Mouse (Mus musculus) hematopoietic stem cell, adult 5-6 weeks (primary cell): ENCODE measurements around the gene Celf1. TPM values are rescaled to one million over a fixed set of nuclear protein-coding genes. Genes with fewer than 3 reads are reported as not detected.
A peak's percentile ranks its signal among the peaks of the same experiment; 100 is the strongest.

Experiments
- ATAC-seq, 2 experiments: fragments of 125-278 bp in 1 of 2; replicated peaks in 1 of 2; 2 replicates each; pipeline ENCODE4 v1.8.0; 2016 to 2017; ENCODE audit warnings: inconsistent platforms in 2 of 2, mild to moderate bottlenecking in 2 of 2, moderate number of reproducible peaks in 2 of 2, low read depth in 1 of 2, moderate TSS enrichment in 1 of 2; ENCODE audit not compliant: low FRiP score in 2 of 2, poor library complexity in 2 of 2, severe bottlenecking in 2 of 2, insufficient read depth in 1 of 2, low TSS enrichment in 1 of 2
- total RNA-seq: library from RNA; stranded (forward); fragments of 172-1452, 232-1000 nt; gene quantifications from 2 replicates; pipeline ENCODE4 v1.2.3, GENCODE M21; 2017

Gene Celf1
- total RNA-seq, 1 experiment from 2014 or later: 53.8 TPM

DNA sequence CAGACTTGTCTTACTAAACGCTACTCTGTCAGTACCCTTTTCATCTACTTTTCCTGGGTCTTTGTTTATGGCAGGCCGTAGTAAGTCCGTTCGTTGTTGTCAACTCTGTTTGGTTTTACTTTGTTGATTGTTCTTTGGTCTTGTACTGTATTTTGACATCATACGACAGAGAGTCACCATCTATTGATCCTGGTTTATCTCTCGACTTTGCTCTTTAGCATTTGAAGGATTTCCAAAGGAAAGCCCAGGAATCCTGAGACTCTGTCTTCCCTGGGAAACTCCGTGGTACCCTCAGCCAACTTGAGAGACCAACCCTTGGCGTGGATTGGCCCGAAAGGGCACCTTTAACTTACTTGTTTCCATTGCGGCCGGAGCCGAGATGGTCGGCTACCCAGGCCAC lies 11.6 kb upstream of the Celf1 start:
- ATAC-seq: no peak

DNA sequence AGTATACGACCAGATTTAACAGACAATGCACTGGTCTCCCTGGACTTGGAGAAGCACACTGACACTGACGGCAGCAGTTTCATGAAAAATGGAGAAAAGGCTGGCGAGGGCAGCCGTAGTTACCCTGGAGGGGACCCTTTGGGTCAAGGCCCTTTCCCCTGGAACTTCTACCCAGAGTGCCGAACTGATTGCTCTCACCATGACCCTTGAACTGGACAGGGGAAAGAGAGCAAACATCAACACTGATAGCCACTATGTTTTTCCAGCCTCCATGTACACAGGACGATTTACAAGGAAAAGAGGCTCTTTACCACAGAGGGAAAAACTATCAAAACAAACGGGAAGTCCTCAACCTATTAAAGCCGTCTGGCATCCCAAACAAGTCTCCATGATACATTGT lies 8.4 kb upstream of the Celf1 start:
- ATAC-seq: no peak

DNA sequence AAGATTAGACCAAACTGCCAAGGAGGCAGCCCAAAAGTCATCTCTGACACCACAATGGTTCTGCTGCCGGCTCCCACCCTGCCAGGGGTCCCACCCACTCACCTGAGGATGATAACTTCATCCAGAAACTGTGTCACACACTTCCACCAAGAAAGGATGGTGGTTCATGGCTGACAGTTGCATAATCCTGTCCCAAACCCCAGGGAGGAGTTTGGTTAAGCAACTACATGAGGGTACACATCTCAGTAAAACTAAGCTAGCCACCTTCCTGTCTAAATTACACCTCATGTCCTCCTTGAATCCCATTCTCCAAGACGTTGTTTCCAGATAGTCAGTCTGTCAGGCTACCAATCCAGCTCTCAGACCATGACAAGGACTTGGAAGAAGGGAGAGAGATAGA lies 7.9 kb upstream of the Celf1 start:
- no peak for ATAC-seq

DNA sequence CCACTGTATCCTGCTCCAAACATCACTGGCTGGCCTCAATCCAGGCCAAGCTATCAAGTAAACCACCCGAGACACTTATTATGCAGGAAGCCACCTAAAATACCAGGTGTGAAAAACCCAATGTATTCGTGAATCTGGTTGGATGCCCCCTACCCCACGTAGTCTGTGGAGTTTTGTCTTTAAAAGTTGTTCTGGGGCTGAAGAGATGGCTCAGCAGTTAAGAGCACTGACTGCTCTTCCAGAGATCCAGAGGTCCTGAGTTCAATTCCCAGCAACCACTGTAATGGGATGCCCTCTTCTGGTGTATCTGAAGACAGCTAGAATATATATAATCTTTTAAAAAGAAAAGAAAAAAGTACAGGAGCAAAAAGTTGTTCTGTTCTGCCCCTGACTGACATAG lies 1.8 kb upstream of the Celf1 start:
- ATAC-seq: no peak

DNA sequence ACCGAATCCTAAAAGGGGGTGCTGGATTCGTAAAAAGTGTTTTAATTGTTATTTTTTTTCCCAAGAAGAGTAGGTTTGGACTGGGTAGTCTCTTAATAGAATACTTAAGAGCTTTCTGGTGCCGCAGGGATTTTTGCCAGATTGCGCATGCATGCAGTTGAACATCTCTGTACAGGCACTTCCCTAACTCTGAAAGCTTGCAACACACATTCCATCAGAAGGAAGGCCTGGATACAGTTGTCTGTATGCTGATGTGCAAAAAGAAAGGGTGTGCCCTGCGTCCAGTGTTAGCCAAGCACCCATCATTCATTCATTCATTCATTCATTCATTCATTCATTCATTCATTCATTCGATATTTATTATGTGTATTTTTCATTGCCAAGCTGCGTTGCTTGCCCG lies 432 bp upstream of the Celf1 start:
- peak; percentile 23 to 38; a peak in 1 of 4 replicates for ATAC-seq

DNA sequence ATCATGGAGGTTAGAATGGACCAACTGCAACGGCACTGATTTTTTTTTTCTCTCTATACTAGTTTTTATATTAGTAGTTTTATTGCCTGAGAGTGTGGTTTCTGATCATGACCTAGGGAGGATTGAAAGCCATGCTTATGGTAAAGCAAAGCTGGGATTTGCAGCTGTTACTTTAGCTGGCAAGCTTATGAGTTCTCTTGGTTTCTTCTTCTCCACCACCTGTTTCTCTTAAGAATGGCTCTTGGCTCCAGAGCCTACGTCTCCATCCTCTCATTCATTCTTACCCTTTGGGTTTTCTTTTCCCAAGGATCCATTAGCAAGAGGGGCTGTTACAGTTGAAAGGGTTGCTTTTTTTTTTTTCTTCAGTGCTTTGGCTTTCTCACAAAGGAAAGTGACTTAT lies 1.6 kb downstream of the Celf1 start:
- ATAC-seq: no peak

DNA sequence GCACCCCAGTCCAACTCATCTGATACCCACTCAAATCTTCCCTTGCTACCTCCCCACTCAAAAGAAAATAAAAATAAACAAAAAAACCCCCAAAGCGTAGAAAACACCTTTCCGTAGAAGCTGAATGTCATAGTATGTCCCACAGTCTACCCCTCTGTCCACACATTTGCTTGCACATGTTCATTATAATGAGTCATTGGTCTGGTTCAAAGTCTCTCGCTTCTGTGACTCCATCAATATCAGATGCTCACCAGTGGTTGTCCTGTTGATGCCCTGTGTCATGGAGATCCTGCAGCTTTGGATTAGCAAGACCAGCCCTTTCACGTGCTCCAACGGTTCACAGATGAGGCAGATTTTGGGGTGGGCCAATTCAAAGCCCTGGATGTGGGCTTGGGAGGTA lies 10.0 kb downstream of the Celf1 start:
- no peak for ATAC-seq

DNA sequence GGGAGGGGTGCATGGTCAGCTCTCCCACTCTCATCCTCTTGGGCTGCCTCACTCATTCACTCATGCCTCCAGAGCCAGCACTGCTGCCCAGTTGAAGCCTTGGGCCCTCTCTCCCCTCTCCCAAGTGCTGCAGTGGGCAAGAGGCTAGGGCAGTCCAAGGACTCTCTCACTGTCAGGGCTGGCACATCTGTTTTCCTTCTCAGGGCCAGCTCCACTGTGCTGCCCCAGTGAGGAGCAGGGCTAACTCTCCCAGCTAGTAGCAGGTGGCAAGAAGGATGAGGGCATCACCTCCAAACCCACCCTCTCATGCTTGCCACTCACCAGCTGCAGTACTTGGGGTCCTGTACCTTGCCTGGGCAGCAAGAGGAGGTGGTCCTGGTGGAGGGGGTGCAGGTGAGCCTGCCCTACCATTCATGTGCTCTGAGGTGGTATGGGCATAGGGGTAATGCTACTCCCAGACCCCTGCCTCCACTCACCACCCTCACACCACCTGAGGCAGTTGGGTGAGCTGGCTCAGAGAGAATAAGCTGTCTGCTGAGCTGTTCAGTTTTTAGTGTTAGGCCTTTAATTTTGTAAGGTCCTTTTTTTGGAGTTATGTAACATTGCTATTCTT lies 10.5 kb downstream of the Celf1 start:
- peak in 1 of 2 experiments; percentile 21; a peak in 1 of 4 replicates for ATAC-seq

DNA sequence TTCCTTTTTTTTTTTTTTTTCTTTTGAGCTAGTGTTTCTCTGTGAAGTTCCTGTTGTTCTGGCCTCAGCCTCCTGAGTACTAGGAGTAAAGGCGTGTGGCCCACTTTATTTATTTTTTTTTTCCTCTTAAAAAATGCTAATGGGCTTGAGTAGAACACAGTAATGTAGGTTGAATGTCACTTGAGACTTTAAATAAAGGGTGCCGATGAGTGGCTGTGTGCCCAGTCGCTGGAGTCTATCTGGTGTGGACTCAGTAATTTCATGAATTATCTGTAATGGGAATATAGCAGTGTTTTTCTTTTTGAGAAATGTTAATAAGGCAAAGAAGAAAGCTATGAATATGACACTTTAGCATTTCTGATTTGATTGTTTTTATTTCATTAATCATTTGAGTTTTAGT lies 13.3 kb downstream of the Celf1 start:
- no peak for ATAC-seq

DNA sequence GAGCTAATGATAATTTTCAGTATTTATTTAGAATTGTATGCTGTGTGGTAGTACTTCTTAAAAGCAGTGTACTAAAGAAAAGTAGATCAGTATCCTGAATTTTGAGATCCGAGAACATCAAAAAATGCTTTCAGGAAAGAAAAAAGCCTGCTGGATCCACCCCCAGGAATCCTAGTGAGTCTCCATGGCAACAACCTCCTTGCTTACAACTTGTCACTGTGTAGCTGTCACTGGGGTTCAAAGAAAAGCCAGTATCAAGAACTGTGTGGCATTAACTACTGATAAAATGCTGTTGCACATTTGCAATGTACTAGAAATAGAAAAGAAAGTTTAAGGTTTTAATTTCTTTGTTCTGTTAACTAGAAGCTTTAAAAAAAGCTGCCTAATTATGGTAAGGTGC lies 15.9 kb downstream of the Celf1 start:
- ATAC-seq: no peak

DNA sequence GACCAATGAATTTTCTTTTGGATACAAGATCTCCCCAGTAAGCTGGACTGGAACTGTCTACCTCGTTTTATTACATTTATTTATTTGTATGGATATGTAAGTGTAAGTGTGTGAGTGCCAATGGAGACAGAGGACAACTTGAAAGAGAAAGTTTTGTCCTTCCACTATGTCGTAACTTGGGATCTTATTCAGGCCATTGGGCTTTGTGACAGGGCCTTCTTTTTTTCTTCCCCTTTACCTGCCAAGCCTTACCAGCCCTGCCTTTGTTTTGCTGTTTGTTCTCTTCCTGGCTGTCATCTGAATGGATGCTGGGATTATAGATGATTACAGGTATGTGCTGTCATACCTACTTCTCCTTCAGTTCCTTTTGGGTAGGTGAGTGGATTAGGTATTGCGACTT lies 18.7 kb downstream of the Celf1 start:
- ATAC-seq: no peak

DNA sequence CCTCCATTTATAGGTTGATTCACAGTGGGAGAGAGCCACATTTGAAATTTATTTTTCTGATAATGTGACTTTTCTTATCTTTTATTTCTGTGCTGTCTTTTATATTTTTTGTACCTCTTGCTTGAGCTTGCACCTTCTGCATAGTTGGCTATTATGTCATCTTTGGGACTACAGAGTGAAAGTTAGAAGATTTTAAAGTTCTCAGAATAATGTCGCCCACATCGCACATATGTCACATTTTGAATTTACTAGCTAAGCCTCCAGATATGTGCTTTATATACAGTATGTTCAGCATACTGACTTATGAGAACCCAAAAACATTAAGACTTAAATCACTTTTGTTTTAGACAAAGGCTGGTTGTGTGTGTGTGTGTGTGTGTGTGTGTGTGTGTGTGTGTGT lies 19.8 kb downstream of the Celf1 start:
- ATAC-seq: no peak

DNA sequence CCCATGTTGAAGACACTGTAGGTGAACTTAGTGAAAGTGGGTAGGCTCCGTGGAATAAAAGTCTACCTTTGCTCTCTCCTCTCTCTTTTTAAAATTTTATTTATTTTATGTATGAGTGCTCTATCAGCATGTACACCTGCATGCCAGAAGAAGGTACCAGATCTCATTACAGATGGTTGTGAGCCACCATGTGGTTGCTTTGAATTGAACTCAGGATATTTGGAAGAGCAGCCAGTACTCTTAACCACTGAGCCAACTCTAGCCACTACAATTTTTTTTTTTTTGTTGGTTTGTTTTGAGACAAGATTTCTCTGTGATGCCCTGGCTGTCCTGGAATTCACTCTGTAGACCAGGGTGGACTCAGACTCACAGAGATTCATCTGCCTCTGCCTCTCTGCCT lies 23.1 kb downstream of the Celf1 start:
- ATAC-seq: no peak

DNA sequence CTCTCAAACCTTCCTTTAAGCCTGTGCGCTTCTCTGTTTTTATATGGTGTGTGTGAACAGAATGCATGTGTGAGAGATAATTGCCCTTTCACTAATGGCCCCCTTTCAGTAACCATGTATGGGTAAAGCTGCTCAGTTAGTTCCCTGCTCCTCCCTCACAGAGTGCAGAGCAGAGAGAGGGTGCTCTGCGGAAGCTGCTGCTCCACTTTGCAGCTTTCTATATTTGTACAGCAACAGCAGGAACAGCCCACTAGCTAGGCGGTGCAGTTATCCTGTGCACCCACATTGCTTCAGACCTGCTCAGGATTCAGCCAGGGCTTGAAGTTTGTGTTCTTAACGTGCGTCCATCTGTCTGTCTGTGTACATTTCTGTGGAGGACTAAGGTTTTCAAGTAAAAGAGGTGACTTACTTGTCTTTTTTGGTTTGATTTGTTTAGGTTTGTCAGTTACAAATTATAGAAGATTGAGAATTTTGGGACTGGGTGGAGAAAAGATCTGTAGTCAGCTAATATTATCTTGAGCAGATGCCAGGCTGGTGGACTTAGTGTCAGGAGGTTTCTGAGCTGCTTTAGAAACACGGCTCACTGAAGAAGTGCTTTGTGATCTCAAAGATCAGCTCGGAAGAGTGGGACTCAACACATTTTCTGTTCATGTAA lies 24.8 kb downstream of the Celf1 start:
- ATAC-seq: peak; percentile 62 to 73

DNA sequence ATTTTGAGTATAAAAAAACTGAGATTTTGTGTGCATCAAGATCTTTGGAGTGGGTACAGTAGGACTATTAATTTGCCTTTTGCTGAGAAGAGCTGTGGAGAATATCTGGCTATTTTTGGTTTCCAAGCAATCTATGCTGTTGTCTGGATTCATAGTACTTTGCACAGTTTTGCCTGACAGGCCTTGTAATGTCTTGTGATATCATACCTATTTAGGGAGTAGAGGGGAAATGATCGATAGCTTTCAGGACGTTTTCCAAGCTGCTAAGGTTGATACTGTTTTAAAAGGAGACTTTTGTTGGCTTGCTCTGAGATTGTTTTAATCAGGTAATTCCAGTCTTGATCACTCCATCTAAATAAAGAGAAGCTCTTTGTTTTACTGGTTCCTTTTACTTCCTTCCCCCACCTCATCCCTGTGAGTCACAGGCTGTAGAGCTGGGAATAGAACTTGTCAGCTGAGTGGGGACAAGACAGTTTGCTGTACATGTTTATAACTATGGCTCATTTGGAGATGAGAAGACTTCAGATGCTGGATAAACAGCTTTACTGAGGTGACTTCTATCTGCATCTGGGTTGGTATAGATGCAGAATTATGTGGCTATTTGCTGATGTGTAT lies 25.4 kb downstream of the Celf1 start:
- no peak for ATAC-seq

DNA sequence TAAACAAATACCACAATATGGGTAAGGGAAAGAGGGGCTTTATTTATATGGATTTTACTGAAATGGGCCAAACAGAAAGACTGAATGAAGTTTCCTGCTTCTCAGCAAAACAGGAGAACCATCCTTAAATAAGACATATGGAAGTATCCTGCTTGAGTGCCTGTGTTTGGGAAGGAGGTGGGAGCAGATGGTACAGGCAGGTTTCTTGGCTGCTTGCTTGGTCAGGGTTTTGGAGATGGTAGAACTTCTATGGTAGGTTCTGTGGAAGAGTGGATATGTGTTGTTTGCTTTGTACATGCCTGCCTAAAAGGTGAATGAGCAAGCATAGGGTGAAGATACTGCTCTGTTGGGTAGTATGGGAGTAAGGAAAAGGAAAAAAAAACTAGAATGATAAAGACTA lies 30.4 kb downstream of the Celf1 start:
- ATAC-seq: no peak

DNA sequence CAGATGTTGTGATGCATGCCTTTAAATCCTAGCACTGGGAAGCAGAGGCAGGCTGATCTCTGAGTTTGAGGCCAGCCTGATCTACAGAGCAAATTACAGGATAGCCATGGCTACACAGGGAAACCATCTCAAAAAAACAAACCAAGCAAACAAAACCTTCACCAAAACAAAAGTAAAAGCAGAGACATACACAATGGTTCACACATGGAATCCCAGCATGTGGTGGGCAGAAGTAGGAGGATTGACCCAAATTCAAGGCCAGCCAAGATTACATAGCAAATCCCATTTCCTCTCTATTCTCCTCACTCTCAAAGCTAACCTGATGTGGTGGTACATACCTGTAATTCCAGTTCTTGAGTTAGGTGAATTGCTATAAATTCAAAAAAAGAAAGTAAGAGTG lies 33.9 kb downstream of the Celf1 start:
- no peak for ATAC-seq

DNA sequence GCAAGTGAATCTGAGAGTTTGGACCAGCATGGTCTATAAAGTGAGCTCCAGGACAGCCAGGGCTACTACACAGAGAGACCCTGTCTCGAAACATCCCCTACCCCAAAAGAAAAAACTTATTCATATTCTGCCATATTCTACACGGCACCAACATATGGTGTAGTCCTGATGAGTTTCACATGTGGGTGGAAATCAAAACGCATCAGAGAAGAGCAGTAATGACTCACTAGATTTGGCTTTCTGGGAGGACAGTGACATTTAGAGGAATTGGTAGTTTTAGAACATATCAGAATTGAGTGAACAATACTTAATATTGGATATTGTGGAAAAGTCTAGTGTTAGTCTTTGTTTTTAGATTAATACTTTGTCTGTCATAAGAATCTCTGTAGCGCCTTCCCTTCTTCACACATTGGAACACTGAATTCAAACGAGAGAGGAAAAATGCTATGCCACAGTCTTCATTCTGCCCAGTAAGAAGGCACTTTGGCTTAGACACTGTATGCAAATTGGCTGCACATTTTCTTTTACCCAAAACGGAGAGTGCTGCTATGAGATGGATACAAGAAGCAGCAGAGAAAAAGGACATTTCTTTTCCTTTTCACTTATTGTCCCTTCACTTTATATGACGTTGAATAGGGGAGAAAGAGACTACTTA lies 35.1 kb downstream of the Celf1 start:
- ATAC-seq: no peak
